Mouse (Mus musculus): ENCODE results near the gene Hic2.

- TF ChIP-seq POLR2A (IDR thresholded peaks at IDR 0.05; ENCODE audit: low read depth, low read length) (no peak), CTCF (IDR thresholded peaks at IDR 0.05; ENCODE audit: extremely low read depth, insufficient read depth, insufficient read length, insufficient replicate concordance) (no peak)
Measured at GRCm38 (mm10) chr16:17258917-17259316, 25.5 kb downstream of the Hic2 start.
